Mouse (Mus musculus) forebrain, embryonic 15.5 days (tissue): ENCODE results near the gene Btaf1. TPM values are rescaled to one million over a fixed set of nuclear protein-coding genes. Genes with fewer than 3 reads are reported as not detected.

Experiments
- ATAC-seq: fragments of 200-750 bp; cut with Nextera tagmentation; replicated peaks from 2 replicates; pipeline ENCODE4 v1.8.0; 2017; ENCODE audit warnings: mild to moderate bottlenecking, moderate TSS enrichment, moderate library complexity
- H3K27ac ChIP-seq: fragments of 300-500 bp; sonication (generic); replicated peaks from 2 replicates; pipeline ENCODE4 v1.5.1; 2015; ENCODE audit warnings: mild to moderate bottlenecking, inconsistent platforms
- H3K27me3 ChIP-seq: fragments of 300-500 bp; sonication (generic); 2 replicates; pipeline ENCODE4 v1.6.1; 2015; ENCODE audit warnings: inconsistent platforms
- H3K36me3 ChIP-seq: fragments of 300-500 bp; sonication (generic); 2 replicates; pipeline ENCODE4 v1.6.1; 2015; ENCODE audit warnings: mild to moderate bottlenecking, inconsistent platforms
- H3K4me1 ChIP-seq: fragments of 300-500 bp; sonication (generic); 2 replicates; pipeline ENCODE4 v1.6.1; 2015; ENCODE audit warnings: inconsistent platforms
- H3K4me2 ChIP-seq: fragments of 300-500 bp; sonication (generic); replicated peaks from 2 replicates; pipeline ENCODE4 v1.6.1; 2015; ENCODE audit warnings: mild to moderate bottlenecking, inconsistent platforms
- H3K4me3 ChIP-seq: fragments of 300-500 bp; sonication (generic); 2 replicates; pipeline ENCODE4 v1.5.1; 2015; ENCODE audit warnings: mild to moderate bottlenecking, inconsistent platforms
- H3K9ac ChIP-seq: fragments of 300-500 bp; sonication (generic); replicated peaks from 2 replicates; pipeline ENCODE4 v1.6.1; 2015; ENCODE audit warnings: mild to moderate bottlenecking, inconsistent platforms
- H3K9me3 ChIP-seq: fragments of 300-500 bp; sonication (generic); 2 replicates; pipeline ENCODE4 v1.6.1; 2016; ENCODE audit warnings: inconsistent platforms
- WGBS: fragments of 180-500 bp; shearing (Covaris S2); methylation state at CpG from one replicate; pipeline ENCODE4 v1.1.7; 2015; ENCODE audit warnings: mixed read lengths; 5-methylcytosine and 5-hydroxymethylcytosine counted together
- polyA plus RNA-seq: library from polyadenylated mRNA; unstranded; fragments of >200 nt; fragmentation: Nextera tagmentation; extraction: Ambion mirVana; gene quantifications from 2 replicates; pipeline ENCODE4 v1.2.1, GENCODE M21; 2015

Gene Btaf1
- polyA plus RNA-seq, 1 experiment from 2014 or later = 11.3 TPM

- no peak overlapping the region for H3K4me3 ChIP-seq
- 93% methylated on average over 3 of the region's 3 CpGs for WGBS
- H3K9ac ChIP-seq = no peak overlapping the region
- H3K4me2 ChIP-seq = no peak overlapping the region
- H3K36me3 ChIP-seq = peaks cover 72% of the 10 kb centered on the region
- ATAC-seq = no peak
- H3K27ac ChIP-seq = no peak overlapping the region
- H3K27me3 ChIP-seq = no peaks in the 10 kb centered on the region
- no peaks in the 10 kb centered on the region for H3K4me1 ChIP-seq
- H3K9me3 ChIP-seq = no peaks in the 10 kb centered on the region
Observed at GRCm38 (mm10) chr19:37009878-37010281, 84.0 kb downstream of the Btaf1 start.

GRCm38 (mm10) chr19:37013461-37013860 lies 87.6 kb downstream of the Btaf1 start:
- WGBS = 99% methylated on average over 6 of the region's 6 CpGs
- Histone ChIP-seq H3K9me3 (no peaks in the 10 kb centered on the region), H3K36me3 (peaks cover 44% of the 10 kb centered on the region), H3K27ac (no peak overlapping the region), H3K4me3 (no peak overlapping the region), H3K9ac (no peak overlapping the region), H3K4me1 (peaks cover 4% of the 10 kb centered on the region), H3K27me3 (no peaks in the 10 kb centered on the region), H3K4me2 (no peak overlapping the region)
- ATAC-seq = no peak

GRCm38 (mm10) chr19:37014173-37014939 lies 88.5 kb downstream of the Btaf1 start:
- peaks cover 7% of the 10 kb centered on the region for H3K4me1 ChIP-seq
- H3K9ac ChIP-seq = no peak overlapping the region
- no peak overlapping the region for H3K27ac ChIP-seq
- H3K4me3 ChIP-seq = no peak overlapping the region
- H3K9me3 ChIP-seq = no peaks in the 10 kb centered on the region
- peaks cover 36% of the 10 kb centered on the region for H3K36me3 ChIP-seq
- WGBS = 95% methylated on average over 8 of the region's 8 CpGs
- no peaks in the 10 kb centered on the region for H3K27me3 ChIP-seq
- H3K4me2 ChIP-seq = no peak overlapping the region
- no peak for ATAC-seq

DNA sequence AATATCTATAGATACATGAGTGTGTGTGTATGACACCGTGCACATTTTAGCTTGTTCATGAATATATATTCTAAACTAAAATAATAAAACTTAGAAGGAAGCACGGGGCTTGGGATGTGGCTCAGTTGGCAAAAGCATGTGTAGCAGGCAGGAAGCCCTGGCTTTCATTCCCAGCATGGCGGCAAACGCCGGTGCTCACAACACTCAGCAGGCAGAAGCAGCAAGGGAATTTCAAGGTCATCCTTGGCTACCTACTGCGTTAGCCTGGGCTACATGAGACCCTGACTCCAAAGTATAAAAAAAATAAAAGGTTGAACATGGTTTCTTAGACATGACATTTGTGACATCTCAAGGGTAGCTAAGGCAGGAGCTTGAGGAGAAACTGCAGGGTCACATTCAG lies 91.0 kb downstream of the Btaf1 start:
- no peak for ATAC-seq
- H3K9ac ChIP-seq = no peak overlapping the region
- no peaks in the 10 kb centered on the region for H3K9me3 ChIP-seq
- peaks cover 7% of the 10 kb centered on the region for H3K4me1 ChIP-seq
- no peak overlapping the region for H3K4me2 ChIP-seq
- no peak overlapping the region for H3K4me3 ChIP-seq
- WGBS = 95% methylated on average over 6 of the region's 6 CpGs
- H3K27me3 ChIP-seq = no peaks in the 10 kb centered on the region
- H3K36me3 ChIP-seq = peaks cover 13% of the 10 kb centered on the region
- no peak overlapping the region for H3K27ac ChIP-seq

- Histone ChIP-seq H3K36me3 (peaks cover 3% of the 10 kb centered on the region; the same call in 1 of the 2 replicates), H3K4me2 (peak overlapping the region; percentile 57), H3K27me3 (no peaks in the 10 kb centered on the region), H3K4me1 (peaks cover 7% of the 10 kb centered on the region), H3K9me3 (no peaks in the 10 kb centered on the region), H3K27ac (no peak overlapping the region), H3K9ac (peak overlapping the region; percentile 41; the same call in 1 of the 2 replicates), H3K4me3 (peak overlapping the region; percentile 44)
- ATAC-seq = peak; percentile 95
- 3% methylated on average over 26 of the region's 26 CpGs for WGBS
Observed at GRCm38 (mm10) chr19:37018411-37018810, 92.5 kb downstream of the Btaf1 start.

GRCm38 (mm10) chr19:37018931-37019330 lies 93.1 kb downstream of the Btaf1 start:
- Histone ChIP-seq H3K4me1 (peaks cover 7% of the 10 kb centered on the region), H3K36me3 (no peaks in the 10 kb centered on the region), H3K27ac (no peak overlapping the region), H3K27me3 (no peaks in the 10 kb centered on the region), H3K4me2 (peak overlapping the region; percentile 57), H3K9ac (peak overlapping the region; percentile 41; the same call in 1 of the 2 replicates), H3K4me3 (peak overlapping the region; percentile 44), H3K9me3 (no peaks in the 10 kb centered on the region)
- WGBS = 56% methylated on average over 5 of the region's 5 CpGs
- ATAC-seq = peak; percentile 20; the same call in 1 of the 2 replicates

DNA sequence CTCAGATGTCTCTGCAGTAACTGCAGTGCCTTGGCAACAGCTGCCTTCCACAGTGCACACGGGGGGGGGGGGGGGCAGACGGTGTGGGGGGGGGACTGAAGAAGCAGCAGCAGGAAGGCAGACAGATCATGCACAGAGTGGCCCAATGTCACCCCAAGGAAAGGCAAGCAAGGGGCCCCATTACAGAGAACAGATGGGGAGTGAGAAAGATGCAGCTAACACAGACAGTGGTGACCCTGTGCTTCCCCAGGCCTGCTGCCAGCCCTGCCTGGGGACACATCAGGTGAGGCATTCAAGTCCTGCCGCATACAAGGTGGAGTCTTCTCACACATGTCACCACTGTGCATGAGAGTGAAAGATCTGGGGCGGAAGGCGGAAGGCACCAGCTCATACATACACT lies 94.7 kb downstream of the Btaf1 start:
- no peak for ATAC-seq
- Histone ChIP-seq H3K27ac (no peak overlapping the region), H3K9me3 (no peaks in the 10 kb centered on the region), H3K36me3 (no peaks in the 10 kb centered on the region), H3K4me1 (peaks cover 7% of the 10 kb centered on the region), H3K9ac (no peak overlapping the region), H3K27me3 (no peaks in the 10 kb centered on the region), H3K4me2 (no peak overlapping the region), H3K4me3 (no peak overlapping the region)
- 61% methylated on average over 5 of the region's 5 CpGs for WGBS

DNA sequence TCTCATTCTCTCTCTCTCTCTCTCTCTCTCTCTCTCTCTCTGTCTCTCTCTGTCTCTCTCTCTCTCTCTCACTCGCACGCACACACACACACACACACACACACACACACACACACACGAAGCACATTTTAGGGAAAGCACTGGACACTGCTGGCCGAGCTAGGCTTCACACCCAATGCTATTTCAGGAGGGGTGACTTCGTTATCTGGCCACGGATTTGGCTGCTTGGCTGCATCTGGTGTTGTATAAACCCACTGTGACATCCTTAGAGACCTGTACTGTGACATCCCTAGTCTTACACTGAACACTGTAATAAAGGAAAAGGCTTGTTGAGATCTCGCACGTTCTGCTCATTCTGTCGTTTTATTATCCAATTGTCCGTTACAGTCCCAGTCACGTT lies 95.1 kb downstream of the Btaf1 start:
- Histone ChIP-seq H3K27ac (no peak overlapping the region), H3K4me1 (peaks cover 7% of the 10 kb centered on the region), H3K36me3 (no peaks in the 10 kb centered on the region), H3K4me3 (no peak overlapping the region), H3K9ac (no peak overlapping the region), H3K9me3 (no peaks in the 10 kb centered on the region), H3K4me2 (no peak overlapping the region), H3K27me3 (no peaks in the 10 kb centered on the region)
- WGBS = 74% methylated on average over 10 of the region's 11 CpGs
- ATAC-seq = no peak

- 87% methylated on average over 5 of the region's 5 CpGs for WGBS
- Histone ChIP-seq H3K27me3 (no peaks in the 10 kb centered on the region), H3K4me3 (no peak overlapping the region), H3K9ac (no peak overlapping the region), H3K4me1 (peaks cover 7% of the 10 kb centered on the region), H3K9me3 (no peaks in the 10 kb centered on the region), H3K27ac (no peak overlapping the region), H3K36me3 (no peaks in the 10 kb centered on the region), H3K4me2 (no peak overlapping the region)
- ATAC-seq = no peak
Observed at GRCm38 (mm10) chr19:37022146-37022545, 96.3 kb downstream of the Btaf1 start.

DNA sequence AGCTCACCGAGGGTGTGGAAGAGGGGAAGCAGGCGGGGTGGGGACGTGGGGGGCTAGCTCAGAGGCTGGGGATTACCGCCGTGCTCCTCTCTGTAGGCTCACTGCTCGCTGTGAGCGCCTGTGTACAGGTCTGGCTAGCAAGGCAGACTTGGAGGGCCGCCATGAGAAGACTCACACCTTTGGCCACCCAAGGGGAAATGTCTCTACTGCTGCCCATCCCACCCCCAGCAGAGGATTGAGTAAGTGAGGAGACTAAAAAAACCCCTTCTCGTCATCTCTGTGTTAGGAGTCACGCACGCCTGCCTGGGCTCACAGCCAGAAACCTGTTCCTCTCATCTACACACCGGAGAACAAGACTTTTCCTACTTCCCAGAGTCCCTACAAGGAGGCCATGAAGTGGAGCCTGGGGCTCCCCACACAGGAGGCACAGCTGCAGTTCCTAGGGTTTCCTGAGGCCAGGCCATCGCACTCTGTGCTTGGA lies 100.0 kb downstream of the Btaf1 start:
- ATAC-seq = no peak; the same call in 1 of the 2 replicates
- Histone ChIP-seq H3K4me2 (no peak overlapping the region), H3K9me3 (no peaks in the 10 kb centered on the region), H3K4me3 (no peak overlapping the region), H3K4me1 (no peaks in the 10 kb centered on the region), H3K27me3 (no peaks in the 10 kb centered on the region), H3K27ac (no peak overlapping the region), H3K36me3 (no peaks in the 10 kb centered on the region), H3K9ac (no peak overlapping the region)
- 67% methylated on average over 13 of the region's 13 CpGs for WGBS

- no peak for ATAC-seq
- no peaks in the 10 kb centered on the region for H3K4me1 ChIP-seq
- 88% methylated on average over 11 of the region's 11 CpGs for WGBS
- H3K4me2 ChIP-seq = no peak overlapping the region
- no peak overlapping the region for H3K4me3 ChIP-seq
- no peaks in the 10 kb centered on the region for H3K9me3 ChIP-seq
- H3K27me3 ChIP-seq = no peaks in the 10 kb centered on the region
- H3K27ac ChIP-seq = no peak overlapping the region
- no peaks in the 10 kb centered on the region for H3K36me3 ChIP-seq
- H3K9ac ChIP-seq = no peak overlapping the region
Observed at GRCm38 (mm10) chr19:37026408-37026807, 100.5 kb downstream of the Btaf1 start.

GRCm38 (mm10) chr19:37029771-37030170 lies 103.9 kb downstream of the Btaf1 start:
- WGBS = 49% methylated on average over 6 of the region's 6 CpGs
- Histone ChIP-seq H3K36me3 (no peaks in the 10 kb centered on the region), H3K9me3 (no peaks in the 10 kb centered on the region), H3K27me3 (no peaks in the 10 kb centered on the region), H3K4me1 (no peaks in the 10 kb centered on the region), H3K27ac (no peak overlapping the region), H3K4me3 (no peak overlapping the region), H3K4me2 (no peak overlapping the region), H3K9ac (no peak overlapping the region)
- no peak for ATAC-seq

DNA sequence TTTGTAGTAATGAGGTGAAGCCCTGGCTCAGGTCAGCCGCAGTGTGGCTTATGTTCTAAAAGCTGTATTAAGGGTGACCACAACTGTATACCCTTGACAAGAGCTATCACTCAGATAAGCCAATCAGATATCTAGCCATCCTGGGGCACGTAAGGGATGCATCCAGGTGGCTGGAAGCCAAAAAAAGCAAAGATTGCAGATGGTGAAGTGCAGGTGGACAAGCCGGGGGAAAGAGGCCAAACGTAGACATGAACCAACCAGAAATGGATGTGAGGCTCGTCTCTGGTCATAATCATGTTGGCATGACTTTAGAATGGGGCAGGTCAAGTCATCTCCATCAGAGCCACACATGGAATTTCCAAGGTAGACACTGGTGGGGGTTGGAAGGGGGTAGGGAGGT lies 105.6 kb downstream of the Btaf1 start:
- no peaks in the 10 kb centered on the region for H3K36me3 ChIP-seq
- H3K4me2 ChIP-seq = no peak overlapping the region
- WGBS = 93% methylated on average over 5 of the region's 5 CpGs
- H3K4me1 ChIP-seq = no peaks in the 10 kb centered on the region
- H3K27me3 ChIP-seq = no peaks in the 10 kb centered on the region
- no peak overlapping the region for H3K4me3 ChIP-seq
- H3K27ac ChIP-seq = no peak overlapping the region
- no peak overlapping the region for H3K9ac ChIP-seq
- no peaks in the 10 kb centered on the region for H3K9me3 ChIP-seq
- ATAC-seq = no peak
